Mouse (Mus musculus) heart, embryonic 13.5 days (tissue): Measurements from ENCODE around the gene Kifc1. TPM values are rescaled to one million over a fixed set of nuclear protein-coding genes. Genes with fewer than 3 reads are reported as not detected.
"Not testable (repeated sequence)": the region's sequence is repeated elsewhere in the genome, so short reads cannot be mapped to it uniquely, and the experiment has no call there.

Experiments
- ATAC-seq: fragments of 200-750 bp; cut with Nextera tagmentation; 2 replicates; pipeline ENCODE4 v1.8.0; 2017; ENCODE audit warnings: moderate TSS enrichment; ENCODE audit not compliant: insufficient number of reproducible peaks, low FRiP score, low TSS enrichment; ENCODE audit errors: extremely low read depth
- H3K27ac ChIP-seq: fragments of 300-500 bp; sonication (generic); replicated peaks from 2 replicates; pipeline ENCODE4 v1.5.1; 2015; ENCODE audit warnings: moderate library complexity, mild to moderate bottlenecking, inconsistent platforms
- H3K27me3 ChIP-seq: fragments of 300-500 bp; sonication (generic); replicated peaks from 2 replicates; pipeline ENCODE4 v1.6.1; 2015; ENCODE audit warnings: mild to moderate bottlenecking, inconsistent platforms
- H3K36me3 ChIP-seq: fragments of 300-500 bp; sonication (generic); 2 replicates; pipeline ENCODE4 v1.6.1; 2015; ENCODE audit warnings: mild to moderate bottlenecking, inconsistent platforms
- H3K4me1 ChIP-seq: fragments of 300-500 bp; sonication (generic); 2 replicates; pipeline ENCODE4 v1.6.1; 2015; ENCODE audit warnings: inconsistent platforms
- H3K4me2 ChIP-seq: fragments of 300-500 bp; sonication (generic); 2 replicates; pipeline ENCODE4 v1.6.1; 2015; ENCODE audit warnings: inconsistent platforms, mild to moderate bottlenecking, moderate library complexity
- H3K4me3 ChIP-seq: fragments of 300-500 bp; sonication (generic); 2 replicates; pipeline ENCODE4 v1.5.1; 2015; ENCODE audit warnings: moderate library complexity, mild to moderate bottlenecking, inconsistent platforms
- H3K9ac ChIP-seq: fragments of 300-500 bp; sonication (generic); 2 replicates; pipeline ENCODE4 v1.6.1; 2015; ENCODE audit warnings: inconsistent platforms, mild to moderate bottlenecking, moderate library complexity
- H3K9me3 ChIP-seq: fragments of 300-500 bp; sonication (generic); 2 replicates; pipeline ENCODE4 v1.6.1; 2016; ENCODE audit warnings: inconsistent platforms
- WGBS: fragments of 180-500 bp; shearing (Covaris S2); methylation state at CpG from one replicate; pipeline ENCODE4 v1.1.7; 2015; ENCODE audit warnings: mixed read lengths; 5-methylcytosine and 5-hydroxymethylcytosine counted together
- polyA plus RNA-seq: library from polyadenylated mRNA; unstranded; fragments of >200 nt; fragmentation: Nextera tagmentation; extraction: Ambion mirVana; gene quantifications from 2 replicates; pipeline ENCODE4 v1.2.1, GENCODE M21; 2015

Gene Kifc1
- polyA plus RNA-seq, 1 experiment from 2014 or later, result 5.4 TPM

DNA sequence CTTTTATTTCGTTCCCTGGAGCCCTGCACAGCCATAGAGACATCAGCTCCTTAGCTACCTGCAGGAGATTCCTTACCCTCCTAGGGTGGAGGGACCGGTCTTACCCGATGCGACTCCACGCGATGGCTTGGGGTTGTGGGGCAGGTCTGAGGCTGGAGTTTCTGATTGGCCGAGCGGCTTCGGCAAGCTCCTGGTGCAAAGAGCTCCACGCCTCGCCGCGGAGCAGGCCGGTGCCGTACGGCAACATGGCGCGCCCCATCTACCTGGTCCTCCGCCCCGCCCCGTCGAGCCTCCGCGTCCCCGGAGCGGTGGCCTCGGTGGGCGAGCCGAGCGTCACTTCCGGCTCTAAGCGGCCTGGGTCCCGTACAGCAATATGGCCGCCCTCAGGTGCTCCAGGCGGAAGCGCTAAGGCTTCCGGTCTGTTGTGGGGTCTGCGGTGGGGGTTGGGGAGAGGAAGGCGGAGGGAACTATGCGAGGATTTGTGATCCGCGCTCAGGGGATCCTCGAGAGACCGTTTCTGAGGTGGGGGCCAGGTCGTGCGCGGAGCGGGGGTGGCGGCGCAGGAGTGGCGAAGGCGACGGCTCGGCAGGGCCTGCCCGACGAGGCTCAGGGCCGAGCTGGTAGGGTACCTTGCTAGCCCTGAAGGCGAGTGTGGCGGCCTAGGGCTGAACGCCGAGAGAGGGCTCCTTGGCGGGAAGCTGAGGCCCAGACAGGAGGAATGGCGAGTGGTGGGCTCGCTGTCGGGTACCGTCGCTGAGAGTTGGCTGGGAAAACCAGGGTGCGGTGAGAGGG lies 18.8 kb upstream of the Kifc1 start, which contains the start of gene Daxx:
Gene Daxx (plus strand): TSS at position 338 of the 792 bp plus-strand sequence.
- peak within 1 kb of the TSS; percentile 99 for H3K4me2 ChIP-seq
- H3K4me3 ChIP-seq, result peak within 1 kb of the TSS; percentile 75
- no peaks in the 10 kb centered on the region for H3K27me3 ChIP-seq
- peak; percentile 94 for ATAC-seq
- 1% methylated on average over 68 of the region's 68 CpGs for WGBS
- H3K9ac ChIP-seq, result peak within 1 kb of the TSS; percentile 88
- peaks cover 37% of the 10 kb centered on the region for H3K36me3 ChIP-seq
- peaks cover 25% of the 10 kb centered on the region for H3K4me1 ChIP-seq
- H3K27ac ChIP-seq, result peak within 1 kb of the TSS; percentile 89
- H3K9me3 ChIP-seq, result no peaks in the 10 kb centered on the region

DNA sequence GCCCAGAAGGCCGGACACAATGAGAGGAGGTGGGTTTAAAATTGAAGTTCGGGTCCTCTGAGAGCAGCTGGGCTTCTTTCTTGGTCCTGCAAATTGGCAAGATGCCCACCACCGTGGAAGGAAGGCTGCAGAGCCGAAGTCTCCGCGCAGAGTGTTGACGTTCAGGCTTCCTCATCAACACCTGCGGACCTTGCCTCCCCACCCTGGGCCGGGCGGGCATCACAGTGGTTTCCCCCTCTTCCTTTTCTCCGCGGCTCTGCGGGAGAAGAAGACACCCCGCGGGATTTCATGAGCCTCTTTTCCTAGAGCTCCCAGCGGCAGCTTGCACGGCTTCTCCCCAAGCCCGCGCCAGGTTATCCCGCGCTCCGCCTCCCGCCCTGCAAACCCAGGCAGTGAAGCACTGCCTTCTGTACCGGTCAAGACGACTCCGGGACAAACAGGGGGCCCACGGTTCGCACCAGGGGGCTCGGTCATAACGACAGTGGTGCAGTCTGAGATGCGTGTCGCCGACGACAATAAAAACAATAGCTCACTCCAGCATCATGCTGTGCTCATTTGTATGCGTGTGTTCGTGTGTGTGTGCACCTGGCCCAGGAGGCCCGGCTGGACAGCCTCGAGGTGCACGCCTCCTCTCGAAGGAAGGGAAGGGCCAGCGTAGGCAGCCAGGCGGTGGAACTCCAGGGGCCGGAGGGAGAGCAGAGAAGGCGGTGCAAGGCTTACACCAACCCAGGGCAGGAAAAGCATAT lies 18.0 kb upstream of the Kifc1 start:
- Histone ChIP-seq H3K9me3 (no peaks in the 10 kb centered on the region), H3K36me3 (peaks cover 29% of the 10 kb centered on the region), H3K9ac (peak overlapping the region; percentile 80), H3K4me2 (peak overlapping the region; percentile 99), H3K27me3 (no peaks in the 10 kb centered on the region), H3K4me1 (peaks cover 24% of the 10 kb centered on the region), H3K27ac (peak overlapping the region; percentile 81), H3K4me3 (peak overlapping the region; percentile 75)
- WGBS, result under 1% methylated on average over 44 of the region's 44 CpGs
- ATAC-seq, result peak; percentile 16; the same call in 1 of the 2 replicates

DNA sequence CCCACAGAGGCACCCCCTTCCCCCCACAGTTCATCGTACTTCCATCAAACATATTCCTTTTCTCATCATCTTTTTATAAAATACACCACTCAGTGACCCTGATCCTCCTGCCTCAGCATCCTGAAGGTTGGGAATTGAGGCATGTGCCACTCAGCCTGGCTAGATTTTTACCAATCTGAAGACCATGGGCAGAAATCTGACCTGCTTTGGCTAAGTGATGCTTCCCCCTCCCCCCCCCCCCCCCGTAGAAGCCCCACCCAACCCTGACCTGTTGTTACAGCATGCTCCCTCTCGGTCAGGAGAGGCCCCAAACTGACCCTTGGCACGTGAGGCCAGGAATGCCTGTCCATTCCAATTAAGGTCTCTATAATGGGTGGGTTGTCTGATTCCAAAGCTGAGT lies 14.4 kb upstream of the Kifc1 start, which contains the start of gene Platr17:
Gene Platr17 (plus strand): TSS at position 301 of the 400 bp plus-strand sequence.
- H3K27me3 ChIP-seq, H3K36me3 ChIP-seq, H3K27ac ChIP-seq, H3K9me3 ChIP-seq, ATAC-seq, H3K4me2 ChIP-seq, H3K9ac ChIP-seq, H3K4me3 ChIP-seq: not testable (repeated sequence)
- peaks cover 18% of the 10 kb centered on the region for H3K4me1 ChIP-seq
- 37% methylated on average over 3 of the region's 4 CpGs for WGBS

DNA sequence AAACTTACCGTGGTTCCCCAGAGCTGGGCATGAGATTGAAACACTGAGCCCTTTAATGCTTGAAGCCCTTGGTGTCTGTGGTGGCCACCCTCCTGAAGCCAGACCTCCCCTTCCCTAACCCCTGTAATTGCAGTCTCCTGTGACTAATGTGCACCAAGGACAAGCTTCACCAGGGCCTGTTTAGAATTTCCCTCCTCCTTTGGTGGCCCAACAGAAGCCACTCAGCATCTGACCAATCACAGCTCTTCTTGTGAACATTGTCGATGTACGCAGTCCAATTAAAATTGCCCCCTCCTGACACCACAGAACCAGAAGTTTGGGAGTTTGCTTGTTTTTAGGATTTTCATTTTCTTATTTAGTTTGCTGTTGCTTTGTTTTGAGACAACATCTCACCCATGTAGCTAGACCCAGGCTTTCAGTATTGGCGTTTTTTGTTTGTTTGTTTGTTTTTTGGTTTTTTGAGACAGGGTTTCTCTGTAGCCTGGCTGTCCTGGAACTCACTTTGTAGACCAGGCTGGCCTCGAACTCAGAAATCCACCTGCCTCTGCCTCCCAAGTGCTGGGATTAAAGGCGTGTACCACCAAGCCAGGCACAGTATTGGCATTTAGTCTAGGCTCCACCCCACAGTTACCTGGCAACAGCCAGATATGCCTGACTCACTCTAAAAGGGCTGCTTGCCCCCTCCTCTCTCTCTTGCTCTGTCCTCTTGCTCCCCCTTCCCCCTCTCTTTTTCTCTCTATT lies 13.6 kb upstream of the Kifc1 start:
- ATAC-seq, H3K4me2 ChIP-seq, H3K36me3 ChIP-seq, H3K4me3 ChIP-seq, H3K9me3 ChIP-seq, H3K9ac ChIP-seq, H3K27ac ChIP-seq, H3K27me3 ChIP-seq: not testable (repeated sequence)
- peaks cover 18% of the 10 kb centered on the region for H3K4me1 ChIP-seq
- WGBS, result 69% methylated on average over 6 of the region's 6 CpGs

DNA sequence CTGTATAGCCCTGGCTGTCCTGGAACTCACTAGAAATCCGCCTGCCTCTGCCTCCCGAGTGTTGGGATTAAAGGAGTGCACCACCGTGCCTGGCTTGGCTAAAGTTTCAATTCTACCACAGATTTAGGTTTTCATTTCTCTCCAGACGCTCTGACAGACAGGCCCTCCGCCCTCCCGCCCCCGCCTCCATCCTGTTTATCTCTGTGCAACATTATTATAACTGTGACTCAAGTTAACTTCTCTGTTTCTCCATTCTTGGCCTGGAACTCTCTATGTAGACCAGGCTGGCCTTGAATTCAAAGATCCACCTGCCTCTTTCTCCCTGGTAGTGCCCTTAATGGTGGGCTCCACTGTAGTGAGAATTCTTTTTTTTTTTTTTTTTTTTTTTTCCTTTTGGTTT lies 12.0 kb upstream of the Kifc1 start:
- Histone ChIP-seq H3K4me1 (peaks cover 8% of the 10 kb centered on the region), H3K27ac (no peak overlapping the region), H3K9me3 (no peaks in the 10 kb centered on the region), H3K27me3 (no peaks in the 10 kb centered on the region), H3K4me2 (no peak overlapping the region), H3K4me3 (no peak overlapping the region), H3K9ac (no peak overlapping the region), H3K36me3 (no peaks in the 10 kb centered on the region)
- whole genome bisulfite sequencing, result 76% methylated on average over 7 of the region's 7 CpGs
- no peak for ATAC-seq

DNA sequence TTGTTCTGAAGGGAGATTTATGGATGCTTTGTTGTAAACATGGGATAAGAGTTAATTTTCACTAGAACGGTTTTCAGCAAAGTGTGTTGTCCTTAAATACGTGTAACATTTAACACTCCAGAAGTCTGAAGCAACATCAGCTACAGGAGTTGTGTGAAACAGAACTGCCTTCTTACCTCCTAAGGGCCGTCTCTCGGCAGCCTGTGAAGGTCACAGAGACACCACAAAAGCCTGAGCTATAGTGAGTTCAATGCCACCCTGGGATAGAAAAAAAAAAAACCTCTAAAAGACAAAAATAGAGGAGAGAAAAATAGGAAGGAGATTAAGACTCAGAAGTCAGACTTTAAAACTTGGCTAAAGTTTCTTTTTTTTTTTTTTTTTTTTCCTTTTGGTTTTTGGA lies 11.6 kb upstream of the Kifc1 start:
- no peaks in the 10 kb centered on the region for H3K27me3 ChIP-seq
- no peak for ATAC-seq
- 50% methylated on average over 4 of the region's 4 CpGs for WGBS
- H3K27ac ChIP-seq, result 0 out of 2 replicates have a peak overlapping the region, but pooled peaks have one; percentile 59
- H3K9me3 ChIP-seq, result no peaks in the 10 kb centered on the region
- H3K4me2 ChIP-seq, result no peak overlapping the region
- H3K4me3 ChIP-seq, result no peak overlapping the region
- peaks cover 8% of the 10 kb centered on the region for H3K4me1 ChIP-seq
- H3K36me3 ChIP-seq, result no peaks in the 10 kb centered on the region
- H3K9ac ChIP-seq, result no peak overlapping the region

DNA sequence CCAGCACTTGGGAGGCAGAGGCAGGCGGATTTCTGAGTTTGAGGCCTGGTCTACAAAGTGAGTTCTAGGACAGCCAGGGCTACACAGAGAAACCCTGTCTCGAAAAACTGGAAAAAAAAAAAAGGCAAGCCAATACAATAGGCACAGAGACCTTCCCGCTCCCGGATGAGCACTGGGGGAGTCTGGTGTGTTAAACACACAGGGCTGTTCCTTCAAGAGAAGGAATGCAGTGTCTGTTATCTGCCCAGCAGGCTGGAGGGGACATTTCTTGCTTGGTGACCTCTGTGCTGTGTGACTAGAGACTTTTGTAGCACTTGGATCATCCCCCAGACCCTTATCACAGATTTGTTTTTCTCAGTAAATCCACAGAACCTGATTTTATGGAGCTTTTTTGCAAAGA lies 11.2 kb upstream of the Kifc1 start:
- H3K27me3 ChIP-seq, result no peaks in the 10 kb centered on the region
- no peak overlapping the region for H3K4me3 ChIP-seq
- peak overlapping the region; percentile 59; the same call in 1 of the 2 replicates for H3K27ac ChIP-seq
- peaks cover 8% of the 10 kb centered on the region for H3K4me1 ChIP-seq
- no peaks in the 10 kb centered on the region for H3K36me3 ChIP-seq
- 48% methylated on average over 4 of the region's 4 CpGs for WGBS
- no peak overlapping the region for H3K4me2 ChIP-seq
- H3K9ac ChIP-seq, result no peak overlapping the region
- no peaks in the 10 kb centered on the region for H3K9me3 ChIP-seq
- ATAC-seq, result no peak

DNA sequence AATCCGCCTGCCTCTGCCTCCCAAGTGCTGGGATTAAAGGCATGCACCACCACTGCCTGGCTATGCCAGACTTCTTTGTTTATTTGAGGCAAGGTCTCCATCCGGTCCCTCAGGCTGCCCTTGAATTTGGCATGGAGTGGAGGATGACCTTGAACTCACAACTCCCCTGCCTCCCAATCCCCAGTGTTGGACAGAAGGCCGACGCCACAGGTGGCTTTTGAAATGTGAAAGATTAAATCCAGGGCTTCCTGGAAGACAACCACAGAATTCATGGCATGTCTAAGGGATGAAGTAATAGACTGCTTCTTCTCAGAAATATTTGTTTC lies 10.5 kb upstream of the Kifc1 start:
- Histone ChIP-seq H3K36me3 (no peaks in the 10 kb centered on the region), H3K4me3 (no peak overlapping the region), H3K9me3 (no peaks in the 10 kb centered on the region), H3K27me3 (no peaks in the 10 kb centered on the region), H3K4me2 (no peak overlapping the region), H3K27ac (no peak overlapping the region), H3K4me1 (peaks cover 8% of the 10 kb centered on the region), H3K9ac (no peak overlapping the region)
- ATAC-seq, result no peak
- WGBS, result 64% methylated on average over 4 of the region's 4 CpGs

DNA sequence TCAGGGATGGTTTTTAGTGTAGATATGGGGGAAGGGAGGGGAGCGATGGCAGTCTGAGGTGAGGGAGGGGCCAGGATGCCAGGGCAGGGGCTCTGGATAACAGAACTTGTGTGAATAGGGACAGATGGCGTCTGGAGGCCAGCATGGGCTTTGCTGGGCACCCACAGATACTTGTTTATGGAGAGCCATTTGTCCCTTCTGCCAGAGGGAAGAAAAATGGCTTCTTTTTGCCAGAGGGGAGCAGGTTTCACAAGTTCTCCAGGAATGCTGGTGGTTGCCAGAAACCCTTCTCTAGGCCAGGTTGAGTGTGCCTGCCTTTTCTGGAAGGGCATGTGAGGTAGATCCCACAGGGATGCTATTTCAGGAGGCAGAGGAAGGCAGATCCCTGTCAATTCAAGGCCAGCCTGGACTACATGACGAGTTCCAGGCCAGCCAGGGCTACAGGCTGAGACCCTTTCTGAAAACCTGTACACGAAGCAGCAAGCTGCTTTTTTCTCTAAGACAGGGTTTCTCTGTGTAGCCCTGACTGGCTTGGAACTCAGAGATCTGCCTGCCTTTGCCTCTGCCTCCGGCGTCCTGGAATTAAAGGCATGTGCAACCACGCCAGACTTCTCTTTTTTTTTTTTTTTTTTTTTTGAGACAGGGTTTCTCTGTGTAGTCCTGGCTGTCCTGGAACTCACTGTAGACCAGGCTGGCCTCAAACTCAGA lies 10.0 kb upstream of the Kifc1 start:
- ATAC-seq, result no peak
- Histone ChIP-seq H3K4me2 (no peak overlapping the region), H3K27me3 (no peaks in the 10 kb centered on the region), H3K9me3 (no peaks in the 10 kb centered on the region), H3K27ac (no peak overlapping the region), H3K4me1 (peaks cover 8% of the 10 kb centered on the region), H3K36me3 (no peaks in the 10 kb centered on the region), H3K9ac (peak overlapping the region; percentile 37; the same call in 1 of the 2 replicates), H3K4me3 (no peak overlapping the region)
- WGBS, result 53% methylated on average over 7 of the region's 7 CpGs

DNA sequence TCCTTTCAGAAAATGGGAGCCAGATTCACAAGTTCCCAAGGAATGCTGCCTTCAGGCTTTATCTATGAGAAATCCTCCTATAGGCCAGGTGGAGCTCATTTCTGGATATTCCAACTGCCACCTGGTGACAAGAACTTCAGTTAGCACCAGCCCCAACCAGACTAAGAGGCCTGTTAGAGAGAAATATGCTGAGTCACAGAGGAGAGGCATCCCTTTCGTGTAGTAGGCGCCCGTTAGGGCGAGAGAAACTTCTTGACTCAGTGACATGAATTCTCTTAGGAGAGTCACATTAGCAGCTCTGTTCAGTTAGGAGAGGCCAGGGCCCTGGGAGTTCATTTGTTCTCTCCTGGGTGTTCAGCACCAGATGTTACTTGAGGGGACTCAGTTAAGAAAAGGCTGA lies 9.2 kb upstream of the Kifc1 start:
- Histone ChIP-seq H3K27me3 (no peaks in the 10 kb centered on the region), H3K27ac (no peak overlapping the region), H3K36me3 (no peaks in the 10 kb centered on the region), H3K9ac (no peak overlapping the region), H3K4me2 (no peak overlapping the region), H3K9me3 (no peaks in the 10 kb centered on the region), H3K4me3 (no peak overlapping the region), H3K4me1 (peaks cover 8% of the 10 kb centered on the region)
- ATAC-seq, result peak; percentile 61; the same call in 1 of the 2 replicates
- WGBS, result 71% methylated on average over 4 of the region's 4 CpGs

DNA sequence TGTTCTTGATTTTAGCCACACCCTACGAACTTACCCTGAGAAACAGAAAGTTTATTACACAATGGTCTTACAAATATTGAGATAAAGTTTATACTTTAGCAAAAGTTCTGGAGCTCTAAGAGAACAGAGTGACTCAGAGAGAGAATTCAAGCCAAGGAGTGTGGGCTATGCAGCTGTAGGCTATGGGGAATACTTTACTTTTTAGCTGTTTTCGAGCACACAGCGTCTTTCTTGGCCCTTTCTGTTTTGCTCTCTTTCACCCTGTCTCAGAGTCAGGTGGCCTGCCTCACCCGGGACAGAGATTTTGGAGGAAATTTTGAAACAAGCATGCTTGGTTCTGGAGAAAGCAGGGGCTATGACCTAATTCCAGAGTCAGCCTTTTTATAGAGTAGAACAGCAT lies 7.7 kb upstream of the Kifc1 start:
- not testable (repeated sequence) for H3K27ac ChIP-seq, H3K9ac ChIP-seq, H3K27me3 ChIP-seq, H3K4me3 ChIP-seq, H3K4me2 ChIP-seq, ATAC-seq, H3K36me3 ChIP-seq, H3K9me3 ChIP-seq, H3K4me1 ChIP-seq
- 72% methylated on average over 4 of the region's 4 CpGs for whole genome bisulfite sequencing
